Mouse (Mus musculus) gonadal fat pad, adult 2 months (tissue): ENCODE measurements around the gene Acot12. TPM values are rescaled to one million over a fixed set of nuclear protein-coding genes. Genes with fewer than 3 reads are reported as not detected.
"Not testable (repeated sequence)": the region's sequence is repeated elsewhere in the genome, so short reads cannot be mapped to it uniquely, and the experiment has no call there.

Experiments
- DNase-seq: peaks from one replicate; pipeline ENCODE4 v3.0.0-alpha.2; 2012; ENCODE audit warnings: low read depth
- polyA plus RNA-seq: library from polyadenylated mRNA; depleted of rRNA; stranded (reverse); fragments of >200 nt; gene quantifications from 2 replicates; pipeline ENCODE4 v1.2.3, GENCODE M21; 2012

Acot12 gene
- polyA plus RNA-seq, 1 experiment, result 0.19 TPM

GRCm38 (mm10) chr13:91759791-91760190, 18.5 kb downstream of the Acot12 start:
- DNase-seq, result no peak

- DNase-seq, result no peak
Observed at GRCm38 (mm10) chr13:91760302-91761050, 19.2 kb downstream of the Acot12 start.

- no peak for DNase-seq
Observed at GRCm38 (mm10) chr13:91761654-91762445, 20.5 kb downstream of the Acot12 start.

GRCm38 (mm10) chr13:91763654-91764053, 22.3 kb downstream of the Acot12 start:
- DNase-seq, result not testable (repeated sequence)

DNA sequence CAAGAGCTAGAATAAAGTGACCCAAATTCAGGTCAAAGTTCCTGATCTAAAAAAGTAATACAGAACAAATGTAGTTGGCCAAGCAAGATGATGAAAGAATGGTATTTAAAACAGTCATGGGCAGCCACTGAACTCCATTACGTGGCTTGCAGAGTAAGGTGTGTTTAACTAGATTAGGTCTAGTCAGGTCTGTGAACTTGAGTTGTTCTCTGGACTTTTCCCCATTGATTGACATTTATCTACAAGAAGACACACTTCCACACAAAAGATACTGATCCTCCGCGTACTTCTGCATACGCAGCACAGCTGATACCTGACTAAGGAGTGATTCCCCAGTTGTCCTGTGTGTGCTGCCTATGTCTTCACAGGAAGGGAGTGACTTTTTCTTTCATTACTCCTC, 24.3 kb downstream of the Acot12 start:
- DNase-seq, result no peak

GRCm38 (mm10) chr13:91768683-91769651, 27.7 kb downstream of the Acot12 start:
- DNase-seq, result no peak

- DNase-seq, result no peak
Observed at GRCm38 (mm10) chr13:91778092-91778491, 36.8 kb downstream of the Acot12 start.

GRCm38 (mm10) chr13:91779892-91780291, 38.6 kb downstream of the Acot12 start:
- DNase-seq, result no peak

DNA sequence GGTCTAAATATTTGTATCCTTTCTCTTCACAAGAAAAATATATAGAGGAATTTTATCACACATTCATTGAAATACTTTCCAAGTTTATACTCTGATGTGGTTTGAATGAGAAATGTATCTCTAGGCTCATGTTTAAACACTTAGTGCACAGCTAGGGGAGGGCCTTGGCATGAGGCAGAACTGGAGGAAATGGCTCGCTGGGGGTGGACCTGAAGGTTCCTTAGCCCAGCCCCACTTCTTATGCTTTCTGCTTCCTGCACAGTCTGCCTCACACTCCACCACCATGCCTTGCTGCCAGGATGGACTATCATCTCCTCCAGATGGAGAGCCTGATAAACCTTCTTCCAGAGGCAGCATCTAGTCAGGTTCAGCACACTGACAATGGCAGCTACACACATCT, 50.7 kb downstream of the Acot12 start:
- DNase-seq, result no peak

DNA sequence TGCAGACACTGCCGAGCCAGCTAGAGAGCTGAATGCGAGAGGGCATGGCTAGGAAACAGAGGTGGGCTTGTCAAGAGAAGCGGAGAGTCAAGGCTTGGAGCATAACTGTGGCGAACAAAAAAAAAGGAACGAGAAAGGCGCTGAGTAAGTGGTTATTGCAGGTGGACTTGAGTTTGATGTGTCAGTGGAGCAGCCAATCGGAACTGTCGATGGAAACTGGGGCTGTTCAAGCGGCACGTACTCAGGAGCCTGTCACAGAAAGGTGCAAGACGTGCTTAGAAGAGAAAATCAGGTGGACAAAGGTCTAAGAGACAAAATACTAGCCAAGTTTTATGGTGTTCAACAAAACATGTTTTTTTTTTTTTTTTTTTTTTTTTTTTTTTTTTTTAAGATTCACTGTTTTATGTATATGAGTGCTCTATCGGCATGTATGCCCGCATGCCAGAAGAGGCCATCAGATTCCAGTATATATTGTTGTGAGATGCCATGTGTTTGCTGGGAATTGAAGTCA, 53.7 kb downstream of the Acot12 start:
- no peak for DNase-seq

- DNase-seq, result no peak
Observed at GRCm38 (mm10) chr13:91795593-91795992, 54.3 kb downstream of the Acot12 start.

- no peak for DNase-seq
Observed at GRCm38 (mm10) chr13:91796003-91796402, 54.7 kb downstream of the Acot12 start.

- DNase-seq, result no peak
Observed at GRCm38 (mm10) chr13:91796916-91797315, 55.6 kb downstream of the Acot12 start.

DNA sequence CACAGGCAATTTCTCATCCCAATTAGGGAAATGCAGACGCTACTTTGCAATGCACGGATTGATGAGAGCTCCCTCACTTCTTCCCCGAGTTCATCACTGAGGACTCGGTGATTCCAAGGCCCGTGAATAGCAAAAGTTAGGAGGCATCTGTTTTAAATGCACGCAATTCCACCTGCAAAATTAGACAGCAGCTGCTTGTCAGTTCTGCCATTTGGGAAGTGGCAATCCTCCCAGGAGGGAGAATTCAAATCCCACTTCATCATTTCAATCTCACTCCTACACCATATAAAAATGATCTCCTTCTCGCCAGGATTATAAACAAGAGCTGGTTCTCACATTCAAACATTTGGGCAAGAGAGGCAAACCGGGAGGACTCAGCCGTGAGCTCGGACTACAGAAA, 56.1 kb downstream of the Acot12 start:
- DNase-seq, result no peak

DNA sequence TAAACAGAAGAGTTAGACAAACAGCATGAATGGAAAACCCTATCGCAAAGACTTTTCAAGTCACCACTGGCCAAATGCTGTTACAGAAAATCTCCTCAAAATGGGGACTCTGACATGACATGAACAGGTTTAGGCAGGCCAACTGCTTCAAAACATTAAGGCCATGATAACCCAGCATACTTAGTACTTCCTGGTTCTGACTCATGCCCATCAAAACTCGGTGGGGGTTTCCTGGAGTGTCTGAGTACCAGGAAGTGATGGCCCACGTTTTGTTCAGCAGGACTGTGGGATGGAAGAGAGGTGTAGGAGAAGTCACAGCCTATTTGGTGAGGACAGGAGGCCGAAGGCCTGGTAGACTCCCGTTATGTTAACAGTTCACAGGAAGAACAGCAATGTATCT, 60.4 kb downstream of the Acot12 start:
- no peak for DNase-seq

DNA sequence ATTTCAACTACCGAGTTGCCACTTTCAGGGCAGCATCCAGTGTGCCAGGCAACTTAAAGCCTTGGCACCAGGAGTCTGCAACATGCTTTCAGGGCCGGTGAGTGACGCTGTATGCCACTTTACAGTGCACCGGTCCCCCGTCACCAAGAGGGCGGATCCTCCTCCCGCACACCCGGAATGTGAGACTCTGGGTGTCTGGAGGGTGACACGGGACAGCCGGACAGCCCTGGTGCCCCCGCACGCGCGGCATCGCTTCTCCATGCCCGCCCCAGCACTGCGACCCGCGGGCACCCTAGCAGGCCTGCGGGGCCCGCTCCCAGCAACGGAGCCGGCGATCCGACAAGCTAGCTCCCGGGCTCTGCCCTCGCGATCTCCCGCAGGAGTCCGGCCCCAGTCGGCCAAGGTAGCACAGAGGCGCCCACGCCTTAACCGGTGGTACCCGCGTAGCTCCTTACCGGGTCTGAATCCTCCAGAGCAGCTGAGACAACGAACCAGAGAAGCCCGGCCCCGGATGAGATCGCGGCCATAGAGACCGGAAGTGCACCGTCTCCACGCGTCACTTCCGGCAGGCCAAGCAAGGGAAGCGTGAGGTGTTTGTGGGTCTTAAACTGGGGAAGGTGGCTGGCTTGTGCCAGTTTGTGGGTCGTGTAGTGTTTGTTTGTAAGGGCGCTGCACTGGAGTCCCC, 66.0 kb downstream of the Acot12 start, which contains the start of gene Zcchc9:
Gene Zcchc9 (minus strand): TSS at position 551 of the 685 bp plus-strand sequence.
- DNase-seq, result peak; percentile 37

DNA sequence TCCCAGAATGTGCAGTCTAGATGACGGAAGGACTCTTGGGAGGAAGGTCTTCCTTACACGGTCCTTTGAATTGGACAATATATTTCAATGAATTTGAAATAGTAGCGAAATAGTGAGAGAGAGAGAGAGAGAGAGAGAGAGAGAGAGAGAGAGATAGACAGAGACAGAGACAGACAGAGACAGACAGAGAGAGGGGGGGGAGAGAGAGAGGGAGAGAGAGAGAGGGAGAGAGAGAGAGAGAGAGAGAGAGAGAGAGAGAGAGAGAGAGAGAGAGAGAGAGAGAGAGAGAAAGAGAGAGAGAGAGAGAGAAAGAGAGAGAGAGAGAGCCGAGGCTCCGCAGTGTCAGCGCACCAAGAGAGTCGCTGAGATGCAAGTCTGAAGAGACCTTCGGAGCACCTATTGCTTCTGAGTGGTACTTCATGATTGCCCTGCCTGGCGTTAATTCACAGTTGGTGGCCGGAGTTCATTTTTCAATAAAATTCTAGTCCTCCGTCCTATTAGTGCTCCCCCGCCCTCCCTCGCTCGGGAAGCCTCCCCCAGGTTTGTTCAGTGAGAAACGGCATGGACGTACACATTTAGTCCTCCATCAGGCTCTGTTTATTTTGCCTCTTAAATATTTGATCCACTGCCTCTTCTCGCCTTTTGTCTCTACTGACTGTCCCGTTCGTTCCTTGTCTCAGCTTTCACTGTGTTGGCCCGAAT, 66.7 kb downstream of the Acot12 start:
- DNase-seq, result no peak

GRCm38 (mm10) chr13:91809476-91809875, 68.2 kb downstream of the Acot12 start:
- DNase-seq, result no peak

DNA sequence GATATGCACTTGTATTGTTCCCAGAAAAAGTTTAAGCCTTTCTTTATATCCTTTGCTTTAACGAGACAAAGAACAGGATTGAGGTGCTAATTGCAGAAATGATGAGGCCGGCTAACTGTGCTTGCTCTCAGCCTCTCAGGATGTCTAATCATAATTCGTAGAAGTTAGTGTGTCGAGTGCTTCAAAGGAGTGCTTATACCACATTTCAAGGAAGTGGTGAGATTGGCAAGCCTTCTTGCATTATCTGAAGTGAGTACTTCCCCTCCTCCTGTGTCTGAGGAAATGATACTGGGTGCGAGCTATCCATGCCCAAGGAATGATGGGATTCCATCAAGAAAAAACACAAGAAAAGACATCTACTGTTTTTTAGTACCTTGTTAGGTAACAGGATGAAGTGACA, 73.4 kb downstream of the Acot12 start:
- no peak for DNase-seq

- no peak for DNase-seq
Observed at GRCm38 (mm10) chr13:91823735-91824134, 82.4 kb downstream of the Acot12 start.
